Mouse (Mus musculus): ENCODE data around the gene Maml2. TPM values are rescaled to one million over a fixed set of nuclear protein-coding genes. Genes with fewer than 3 reads are reported as not detected.

The Maml2 gene
- polyA plus RNA-seq, 1 experiment from 2014 or later = 12.1 TPM

- peaks cover 13% of the 10 kb centered on the region for H3K4me1 ChIP-seq (ENCODE audit: control insufficient read depth, insufficient read depth, low read length)
- H3K27ac ChIP-seq (replicated peaks; ENCODE audit: low read depth, low read length) = no peak overlapping the region
- no peak for DNase-seq
- H3K4me2 ChIP-seq (ENCODE audit: low read length) = no peak overlapping the region
- WGBS = 86% methylated on average over 6 of the region's 6 CpGs
- H3K9ac ChIP-seq (replicated peaks; ENCODE audit: low read length) = no peak overlapping the region
- no peaks in the 10 kb centered on the region for H3K27me3 ChIP-seq (ENCODE audit: control insufficient read depth, insufficient read depth, low read length)
- H3K4me3 ChIP-seq (replicated peaks; ENCODE audit: low read depth, low read length) = no peak overlapping the region
- no peaks in the 10 kb centered on the region for H3K9me3 ChIP-seq (ENCODE audit: control insufficient read depth, low read length)
- H3K36me3 ChIP-seq (ENCODE audit: control insufficient read depth, insufficient read depth, low read length) = no peaks in the 10 kb centered on the region
- no peak for ATAC-seq (ENCODE audit: low FRiP score, low TSS enrichment)
Measured at GRCm38 (mm10) chr9:13597736-13598135, 300.0 kb downstream of the Maml2 start.

GRCm38 (mm10) chr9:13598596-13599333 is 301.0 kb downstream of the Maml2 start:
- Histone ChIP-seq H3K4me2 (ENCODE audit: low read length) (no peak overlapping the region), H3K9me3 (ENCODE audit: control insufficient read depth, low read length) (no peaks in the 10 kb centered on the region), H3K9ac (replicated peaks; ENCODE audit: low read length) (no peak overlapping the region), H3K4me3 (replicated peaks; ENCODE audit: low read depth, low read length) (no peak overlapping the region), H3K36me3 (ENCODE audit: control insufficient read depth, insufficient read depth, low read length) (no peaks in the 10 kb centered on the region), H3K27ac (replicated peaks; ENCODE audit: low read depth, low read length) (no peak overlapping the region), H3K27me3 (ENCODE audit: control insufficient read depth, insufficient read depth, low read length) (no peaks in the 10 kb centered on the region), H3K4me1 (ENCODE audit: control insufficient read depth, insufficient read depth, low read length) (peaks cover 13% of the 10 kb centered on the region)
- ATAC-seq (ENCODE audit: low FRiP score, low TSS enrichment) (no peak), DNase-seq (no peak)
- WGBS = 85% methylated on average over 4 of the region's 4 CpGs

- H3K9me3 ChIP-seq (ENCODE audit: control insufficient read depth, low read length) = no peaks in the 10 kb centered on the region
- H3K9ac ChIP-seq (replicated peaks; ENCODE audit: low read length) = no peak overlapping the region
- 77% methylated on average over 3 of the region's 3 CpGs for WGBS
- H3K27me3 ChIP-seq (ENCODE audit: control insufficient read depth, insufficient read depth, low read length) = no peaks in the 10 kb centered on the region
- H3K4me3 ChIP-seq (replicated peaks; ENCODE audit: low read depth, low read length) = no peak overlapping the region
- DNase-seq = no peak
- H3K4me2 ChIP-seq (ENCODE audit: low read length) = no peak overlapping the region
- peaks cover 11% of the 10 kb centered on the region for H3K4me1 ChIP-seq (ENCODE audit: control insufficient read depth, insufficient read depth, low read length)
- no peak for ATAC-seq (ENCODE audit: low FRiP score, low TSS enrichment)
- no peaks in the 10 kb centered on the region for H3K36me3 ChIP-seq (ENCODE audit: control insufficient read depth, insufficient read depth, low read length)
- H3K27ac ChIP-seq (replicated peaks; ENCODE audit: low read depth, low read length) = no peak overlapping the region
Measured at GRCm38 (mm10) chr9:13599334-13599614, 301.5 kb downstream of the Maml2 start.

- Histone ChIP-seq H3K27ac (replicated peaks; ENCODE audit: low read depth, low read length) (no peak overlapping the region), H3K9me3 (ENCODE audit: control insufficient read depth, low read length) (no peaks in the 10 kb centered on the region), H3K27me3 (ENCODE audit: control insufficient read depth, insufficient read depth, low read length) (no peaks in the 10 kb centered on the region), H3K9ac (replicated peaks; ENCODE audit: low read length) (no peak overlapping the region), H3K4me1 (ENCODE audit: control insufficient read depth, insufficient read depth, low read length) (peaks cover 8% of the 10 kb centered on the region), H3K36me3 (ENCODE audit: control insufficient read depth, insufficient read depth, low read length) (no peaks in the 10 kb centered on the region), H3K4me2 (ENCODE audit: low read length) (no peak overlapping the region), H3K4me3 (replicated peaks; ENCODE audit: low read depth, low read length) (no peak overlapping the region)
- DNase-seq = no peak
- no peak for ATAC-seq (ENCODE audit: low FRiP score, low TSS enrichment)
- 90% methylated on average over 6 of the region's 6 CpGs for WGBS
Measured at GRCm38 (mm10) chr9:13599800-13600199, 302.0 kb downstream of the Maml2 start.

GRCm38 (mm10) chr9:13601729-13602128 is 304.0 kb downstream of the Maml2 start:
- ATAC-seq (ENCODE audit: low FRiP score, low TSS enrichment) (no peak), DNase-seq (no peak)
- H3K36me3 ChIP-seq (ENCODE audit: control insufficient read depth, insufficient read depth, low read length) = no peaks in the 10 kb centered on the region
- H3K27me3 ChIP-seq (ENCODE audit: control insufficient read depth, insufficient read depth, low read length) = no peaks in the 10 kb centered on the region
- WGBS = 71% methylated on average over 3 of the region's 3 CpGs
- 0 out of 2 replicates have a peak, but pooled peaks cover 3% of the 10 kb centered on the region for H3K4me1 ChIP-seq (ENCODE audit: control insufficient read depth, insufficient read depth, low read length)
- H3K9me3 ChIP-seq (ENCODE audit: control insufficient read depth, low read length) = no peaks in the 10 kb centered on the region
- no peak overlapping the region for H3K9ac ChIP-seq (replicated peaks; ENCODE audit: low read length)
- H3K4me3 ChIP-seq (replicated peaks; ENCODE audit: low read depth, low read length) = no peak overlapping the region
- H3K27ac ChIP-seq (replicated peaks; ENCODE audit: low read depth, low read length) = no peak overlapping the region
- H3K4me2 ChIP-seq (ENCODE audit: low read length) = no peak overlapping the region

GRCm38 (mm10) chr9:13603533-13604143 is 305.9 kb downstream of the Maml2 start:
- Histone ChIP-seq H3K36me3 (ENCODE audit: control insufficient read depth, insufficient read depth, low read length) (no peaks in the 10 kb centered on the region), H3K4me1 (ENCODE audit: control insufficient read depth, insufficient read depth, low read length) (0 out of 2 replicates have a peak, but pooled peaks cover 3% of the 10 kb centered on the region), H3K9ac (replicated peaks; ENCODE audit: low read length) (no peak overlapping the region), H3K4me3 (replicated peaks; ENCODE audit: low read depth, low read length) (no peak overlapping the region), H3K4me2 (ENCODE audit: low read length) (no peak overlapping the region), H3K27ac (replicated peaks; ENCODE audit: low read depth, low read length) (no peak overlapping the region), H3K27me3 (ENCODE audit: control insufficient read depth, insufficient read depth, low read length) (no peaks in the 10 kb centered on the region), H3K9me3 (ENCODE audit: control insufficient read depth, low read length) (no peaks in the 10 kb centered on the region)
- 81% methylated on average over 8 of the region's 8 CpGs for WGBS
- ATAC-seq (ENCODE audit: low FRiP score, low TSS enrichment) (no peak), DNase-seq (no peak)

GRCm38 (mm10) chr9:13607609-13608185 is 309.9 kb downstream of the Maml2 start:
- H3K9ac ChIP-seq (replicated peaks; ENCODE audit: low read length) = no peak overlapping the region
- 83% methylated on average over 8 of the region's 8 CpGs for WGBS
- H3K4me1 ChIP-seq (ENCODE audit: control insufficient read depth, insufficient read depth, low read length) = no peaks in the 10 kb centered on the region
- H3K9me3 ChIP-seq (ENCODE audit: control insufficient read depth, low read length) = no peaks in the 10 kb centered on the region
- no peak overlapping the region for H3K4me2 ChIP-seq (ENCODE audit: low read length)
- no peak for DNase-seq
- ATAC-seq (ENCODE audit: low FRiP score, low TSS enrichment) = no peak
- no peak overlapping the region for H3K27ac ChIP-seq (replicated peaks; ENCODE audit: low read depth, low read length)
- H3K36me3 ChIP-seq (ENCODE audit: control insufficient read depth, insufficient read depth, low read length) = no peaks in the 10 kb centered on the region
- H3K4me3 ChIP-seq (replicated peaks; ENCODE audit: low read depth, low read length) = no peak overlapping the region
- H3K27me3 ChIP-seq (ENCODE audit: control insufficient read depth, insufficient read depth, low read length) = no peaks in the 10 kb centered on the region

- Histone ChIP-seq H3K4me2 (ENCODE audit: low read length) (no peak overlapping the region), H3K9ac (replicated peaks; ENCODE audit: low read length) (no peak overlapping the region), H3K4me1 (ENCODE audit: control insufficient read depth, insufficient read depth, low read length) (peaks cover 6% of the 10 kb centered on the region), H3K36me3 (ENCODE audit: control insufficient read depth, insufficient read depth, low read length) (no peaks in the 10 kb centered on the region), H3K27me3 (ENCODE audit: control insufficient read depth, insufficient read depth, low read length) (no peaks in the 10 kb centered on the region), H3K4me3 (replicated peaks; ENCODE audit: low read depth, low read length) (no peak overlapping the region), H3K9me3 (ENCODE audit: control insufficient read depth, low read length) (no peaks in the 10 kb centered on the region), H3K27ac (replicated peaks; ENCODE audit: low read depth, low read length) (no peak overlapping the region)
- no peak for ATAC-seq (ENCODE audit: low FRiP score, low TSS enrichment)
- WGBS = 68% methylated on average over 3 of the region's 3 CpGs
- DNase-seq = no peak
Measured at GRCm38 (mm10) chr9:13608532-13609071, 310.8 kb downstream of the Maml2 start.

All from midbrain, embryonic 14.5 days (tissue).